Mouse (Mus musculus) urinary bladder, postnatal 0 days (tissue): ENCODE data around the gene Vmn2r59. TPM values are rescaled to one million over a fixed set of nuclear protein-coding genes. Genes with fewer than 3 reads are reported as not detected.

Experiments used
- polyA plus RNA-seq: library from polyadenylated mRNA; unstranded; fragments of >200 nt; fragmentation: Nextera tagmentation; extraction: Ambion mirVana; gene quantifications from 2 replicates; pipeline ENCODE4 v1.2.1, GENCODE M21; 2015

Vmn2r59 gene
- not detected in 2 replicates for polyA plus RNA-seq

GRCm38 (mm10) chr7:42058923-42059322 lies at the start of gene Vmn2r59:
TSS of gene Vmn2r59 (minus strand) at chr7:42059023.

GRCm38 (mm10) chr7:42107470-42107869 lies 48.6 kb upstream of the Vmn2r59 start, which contains the start of gene Vmn2r60:
TSS of gene Vmn2r60 (plus strand) at chr7:42107770.

Other genes with a start within 250 kb of the Vmn2r59 start
- not detected in 2 replicates for gene Vmn2r58, start 186.3 kb downstream of the Vmn2r59 start, polyA plus RNA-seq
- gene Vmn2r60, start 48.7 kb upstream of the Vmn2r59 start, polyA plus RNA-seq, result not detected in 2 replicates
- not detected in 2 replicates for gene Vmn2r61, start 201.0 kb upstream of the Vmn2r59 start, polyA plus RNA-seq